Mouse (Mus musculus) cerebellum, postnatal 25 days (tissue): ENCODE results near the gene Mast4.
A peak's percentile ranks its signal among the peaks of the same experiment; 100 is the strongest.

Experiments
- DNase-seq, 2 experiments: peaks; one replicate each; pipeline ENCODE4 v3.0.0; 2021; ENCODE audit warnings: mixed read lengths in 2 of 2

Gene Mast4

DNA sequence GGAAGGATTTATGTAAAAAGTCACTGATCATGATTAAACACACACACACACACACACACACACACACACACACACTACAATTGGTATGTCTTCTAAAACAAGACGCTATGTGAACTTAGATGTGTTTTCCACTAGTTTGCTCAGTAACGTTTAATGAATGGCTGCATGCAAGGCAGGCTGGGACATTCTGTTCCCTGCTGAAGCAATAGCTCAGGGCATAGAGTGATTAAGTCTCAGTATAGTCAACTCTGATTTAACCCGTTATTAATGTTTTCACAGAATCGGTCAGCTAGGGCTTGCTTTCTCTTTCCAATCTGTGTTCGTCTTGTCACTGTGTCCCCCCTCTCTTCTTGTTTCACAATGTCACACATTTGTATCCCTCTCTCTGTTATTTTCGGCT is 558.8 kb downstream of the Mast4 start:
- DNase-seq: no peak

DNA sequence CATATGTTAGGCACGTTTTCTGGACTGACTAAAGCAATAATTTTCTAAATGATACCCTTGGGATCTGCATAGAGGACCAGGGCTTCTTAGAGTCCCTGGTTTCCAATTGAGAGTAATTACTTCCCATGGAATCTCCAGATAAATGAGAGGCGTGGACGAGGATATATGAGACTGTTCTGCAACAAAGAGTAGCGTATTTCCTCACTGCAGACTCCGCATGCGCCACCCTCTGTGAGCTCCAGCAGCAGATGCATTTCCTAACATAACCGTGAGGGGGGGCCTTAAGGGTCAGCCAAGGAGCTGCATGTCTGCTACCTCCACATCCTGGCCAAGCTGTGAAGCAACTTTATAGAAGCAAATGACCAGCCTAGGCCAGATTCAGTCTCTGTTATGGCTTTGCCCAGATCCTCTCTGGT is 559.5 kb downstream of the Mast4 start:
- DNase-seq: no peak

DNA sequence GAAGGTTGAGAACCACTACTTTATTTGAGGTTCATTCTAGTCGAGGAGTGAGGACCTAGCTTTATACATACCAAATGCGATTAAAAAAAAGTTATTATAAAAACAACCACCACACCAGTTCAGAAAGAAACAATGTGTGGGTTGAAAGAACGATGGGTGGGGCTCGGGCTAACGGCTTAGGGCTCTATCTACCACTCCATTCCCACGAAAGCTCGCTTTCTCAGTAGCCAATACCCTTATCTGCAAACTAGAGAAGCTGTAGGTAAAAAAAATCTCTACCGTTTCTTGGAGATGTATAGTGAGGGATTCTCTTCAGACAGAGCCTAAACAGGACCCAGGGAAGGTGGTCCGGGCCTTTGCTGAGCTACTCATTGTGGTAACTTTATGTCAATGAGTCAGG is 561.1 kb downstream of the Mast4 start:
- no peak for DNase-seq

DNA sequence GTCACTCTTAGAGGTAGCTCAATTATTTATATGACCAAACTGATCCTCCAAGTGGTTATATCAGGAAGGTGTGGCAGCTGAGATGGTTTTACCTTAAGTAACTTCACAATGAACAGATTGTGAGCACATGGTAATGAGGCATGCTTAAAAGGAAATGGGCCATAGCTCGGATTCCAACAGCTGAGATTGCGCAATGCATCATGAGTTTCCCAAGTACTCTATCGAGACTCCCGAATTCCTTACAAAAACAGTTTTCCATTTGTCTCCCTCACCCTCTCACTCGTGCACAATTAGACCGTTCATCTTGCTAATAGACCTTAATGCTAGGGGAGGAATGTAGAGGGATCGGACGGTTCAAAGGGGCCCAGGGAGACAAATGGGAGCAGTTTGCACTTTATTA is 564.1 kb downstream of the Mast4 start:
- DNase-seq: no peak

DNA sequence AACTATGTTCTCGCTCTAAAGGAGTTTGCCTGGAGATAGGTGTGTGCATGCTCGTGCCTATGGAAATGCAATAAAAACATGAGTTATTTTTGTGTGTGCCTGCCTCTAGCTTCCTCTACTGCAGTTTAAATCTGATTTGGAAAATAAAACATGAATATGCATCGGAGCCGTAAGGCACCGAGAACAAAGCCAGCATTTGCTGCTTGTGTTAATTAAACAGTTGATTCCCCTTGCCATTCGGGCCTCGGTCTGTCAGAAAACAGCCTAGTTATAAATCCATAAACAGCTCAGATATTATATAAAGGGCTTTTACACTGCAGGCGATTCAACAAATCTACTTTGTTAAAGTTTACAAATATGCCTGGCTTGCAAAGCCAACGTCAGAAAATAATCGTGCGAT is 565.8 kb downstream of the Mast4 start:
- DNase-seq: no peak

DNA sequence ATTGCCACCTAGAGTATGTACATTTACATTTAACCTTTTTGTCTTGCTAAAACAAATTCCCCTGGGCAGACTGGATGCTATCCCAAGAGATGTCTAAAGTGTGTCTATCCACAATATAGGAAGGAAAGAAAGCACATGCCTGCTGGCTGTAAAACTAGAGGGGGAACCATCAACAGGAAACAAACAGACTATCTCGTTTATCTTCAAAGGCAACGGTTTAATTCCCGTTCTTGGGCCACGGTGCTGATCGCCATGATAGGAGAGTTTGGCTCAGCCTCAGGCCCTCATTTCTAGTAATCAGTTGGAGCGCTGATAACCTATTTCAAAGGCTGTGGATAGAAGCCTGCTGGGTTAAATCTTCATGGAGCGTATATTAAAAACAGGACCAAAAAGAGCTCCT is 567.2 kb downstream of the Mast4 start:
- DNase-seq: no peak

DNA sequence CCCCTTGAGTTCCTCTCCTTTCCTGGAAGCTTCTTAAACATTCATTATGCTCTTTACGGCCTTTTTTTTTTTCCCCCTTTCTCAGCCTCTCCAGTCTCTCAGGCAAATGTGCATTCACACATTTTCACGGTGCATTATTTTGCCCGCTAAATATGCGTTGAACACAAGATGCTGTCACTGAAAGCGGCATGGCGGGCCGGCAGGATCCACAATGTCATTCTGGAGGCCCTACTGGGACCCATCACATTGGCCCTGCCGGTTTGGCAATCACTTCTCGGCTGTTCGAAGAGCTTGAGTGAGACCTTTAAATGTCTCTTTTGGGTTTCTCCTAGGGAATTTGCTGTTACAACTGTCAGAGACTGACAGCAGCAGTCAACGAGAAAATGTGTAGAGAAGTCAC is 569.1 kb downstream of the Mast4 start:
- no peak for DNase-seq

DNA sequence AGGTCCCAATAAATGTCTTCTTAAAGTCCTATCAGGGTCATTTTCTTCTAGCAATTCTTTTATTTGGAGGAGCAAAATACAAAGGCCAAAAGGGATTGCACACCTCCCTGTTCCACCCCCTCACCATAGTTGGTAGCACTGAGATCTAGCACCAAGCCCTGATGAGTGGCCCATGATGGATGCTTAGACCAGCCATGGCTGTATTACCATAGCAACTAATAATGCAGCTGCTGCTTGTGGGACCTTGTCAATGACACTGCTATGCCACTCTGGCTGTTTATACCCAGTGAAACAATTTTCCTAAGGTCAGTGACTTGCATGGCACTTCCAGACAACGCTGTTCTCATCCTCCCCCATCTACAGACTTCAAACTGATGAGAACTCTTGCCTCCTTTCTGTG is 570.1 kb downstream of the Mast4 start:
- no peak for DNase-seq

DNA sequence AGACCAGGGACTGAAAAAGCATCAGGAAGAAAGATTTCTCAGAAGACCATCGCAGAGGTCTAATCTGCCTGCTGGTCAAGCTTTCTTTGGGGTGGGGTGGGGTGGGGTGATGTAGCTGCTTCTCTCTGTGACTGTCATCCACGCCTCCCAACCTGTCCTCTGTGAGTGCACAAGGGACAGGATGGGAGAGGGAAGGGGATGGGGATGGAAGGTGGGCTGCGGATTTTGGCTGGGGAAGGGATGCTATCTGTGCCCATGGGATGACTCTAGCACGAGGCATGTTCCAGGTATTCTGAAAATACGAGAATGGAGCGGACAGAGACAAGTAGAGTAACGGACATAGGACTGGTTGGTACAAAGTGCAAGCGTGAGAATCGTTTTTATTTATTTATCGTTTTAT is 572.1 kb downstream of the Mast4 start:
- no peak for DNase-seq

DNA sequence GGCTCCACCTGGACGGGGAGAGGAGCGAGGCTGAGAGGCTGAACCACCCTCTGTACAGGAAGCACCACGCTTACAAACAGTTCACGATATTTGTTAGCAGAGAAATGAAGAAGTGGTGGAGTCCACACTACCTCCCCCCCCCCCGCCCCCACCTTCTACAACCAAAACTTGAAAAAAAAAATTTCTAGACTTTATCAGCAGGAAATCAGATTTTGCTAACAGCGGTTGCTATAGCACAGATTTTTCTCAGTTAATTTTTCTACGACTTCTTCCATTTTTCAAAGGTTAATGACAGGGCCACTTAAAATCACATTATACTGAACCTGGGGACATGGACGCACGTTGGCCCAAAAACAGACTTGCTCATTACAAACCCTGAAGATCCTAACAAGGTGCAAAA is 572.9 kb downstream of the Mast4 start:
- no peak for DNase-seq

DNA sequence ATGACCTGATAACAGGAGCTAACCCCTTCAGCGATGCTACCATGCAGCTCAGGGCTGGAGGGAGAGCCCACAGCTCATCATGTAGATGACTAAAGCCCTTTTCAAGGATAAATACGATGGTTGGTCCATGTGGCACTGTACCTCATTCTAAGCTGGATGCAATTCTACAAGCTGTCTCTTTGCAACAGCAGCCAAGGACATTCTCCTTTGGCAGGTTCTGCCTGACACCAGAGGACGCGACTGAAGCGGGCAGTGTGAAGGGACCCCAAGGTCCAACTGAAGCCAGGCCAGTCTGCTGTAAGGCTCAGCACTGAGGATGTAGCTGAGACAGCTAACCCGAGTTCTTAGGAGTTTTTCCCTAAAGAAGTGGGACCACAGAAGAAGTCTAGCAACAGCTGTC is 576.3 kb downstream of the Mast4 start:
- no peak for DNase-seq

DNA sequence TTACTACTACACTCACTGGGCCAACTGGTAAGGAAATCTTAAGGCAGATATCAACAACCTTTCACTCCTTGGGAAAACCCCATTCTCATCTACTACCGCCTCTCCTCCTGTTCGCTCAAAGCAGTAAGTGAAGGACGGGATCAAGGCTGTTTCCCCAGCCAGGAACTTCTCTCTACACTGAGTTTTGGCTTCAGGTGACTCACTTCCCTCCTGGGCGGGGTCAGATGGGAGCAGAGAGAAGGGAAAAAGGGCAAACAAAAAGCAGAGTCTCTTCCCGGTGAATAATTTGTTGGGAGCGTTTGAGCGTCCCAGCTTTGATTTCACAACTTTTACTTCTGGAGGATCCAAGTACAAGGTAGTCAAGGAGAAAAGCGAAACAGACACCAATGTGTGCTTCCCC is 578.2 kb downstream of the Mast4 start:
- DNase-seq: no peak

DNA sequence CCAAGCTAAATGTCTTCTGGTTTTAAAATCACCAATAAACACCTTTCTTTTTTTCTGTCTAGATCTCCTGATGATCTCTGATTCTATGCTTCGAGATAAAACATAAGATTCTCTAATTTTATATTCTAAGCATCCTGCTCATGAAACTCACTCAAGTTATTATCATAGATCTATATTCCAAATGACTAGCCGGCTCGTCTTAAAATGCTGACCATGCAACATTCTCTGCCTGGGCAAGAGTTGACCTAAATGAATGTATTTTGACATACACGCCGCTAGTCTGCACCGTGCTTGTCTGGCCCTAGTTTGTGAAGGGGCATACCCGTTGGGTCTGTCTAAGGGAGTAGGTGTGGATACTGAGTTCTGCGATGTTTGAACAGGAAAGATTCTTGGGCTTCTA is 579.2 kb downstream of the Mast4 start:
- DNase-seq: no peak

DNA sequence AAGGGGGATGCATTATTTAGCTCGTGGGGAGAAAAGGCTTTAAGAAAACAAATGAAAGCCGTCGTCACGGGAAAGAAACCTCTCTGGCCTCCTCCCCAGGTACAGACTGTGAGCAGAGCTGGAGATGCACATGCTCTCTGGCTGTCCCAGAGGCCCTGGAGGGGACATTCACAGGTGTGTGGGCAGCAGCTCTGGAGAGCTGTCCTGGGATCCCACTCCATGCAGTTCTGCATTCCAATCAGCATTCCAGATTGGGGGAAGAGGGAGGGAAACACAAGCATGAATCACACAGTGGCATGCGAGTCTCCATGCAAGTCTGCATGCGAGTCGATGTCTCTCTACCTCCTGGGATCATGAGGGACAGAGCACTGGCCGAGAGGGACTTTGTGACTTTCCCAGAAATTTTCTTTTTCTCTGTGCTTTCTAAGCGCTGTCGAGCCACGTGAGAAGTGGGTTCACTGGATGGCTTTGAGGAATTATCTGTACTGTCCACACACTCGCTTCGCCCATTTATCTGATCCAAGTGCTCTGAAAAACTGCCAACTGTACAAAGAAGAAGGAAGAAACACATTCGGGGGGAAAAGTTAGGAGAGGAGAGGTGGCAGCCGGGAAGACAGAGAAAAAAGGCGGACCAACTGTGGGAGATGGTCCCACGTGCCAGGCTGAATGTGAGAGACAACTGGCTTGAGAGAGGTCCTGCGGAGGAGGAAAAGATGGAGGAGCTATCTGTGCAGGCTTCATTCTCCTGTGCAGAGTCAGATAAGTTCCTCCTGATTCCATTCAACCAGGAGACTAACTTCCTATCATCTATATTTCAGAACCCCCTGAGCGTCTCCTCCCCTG is 580.4 kb downstream of the Mast4 start:
- DNase-seq: no peak

DNA sequence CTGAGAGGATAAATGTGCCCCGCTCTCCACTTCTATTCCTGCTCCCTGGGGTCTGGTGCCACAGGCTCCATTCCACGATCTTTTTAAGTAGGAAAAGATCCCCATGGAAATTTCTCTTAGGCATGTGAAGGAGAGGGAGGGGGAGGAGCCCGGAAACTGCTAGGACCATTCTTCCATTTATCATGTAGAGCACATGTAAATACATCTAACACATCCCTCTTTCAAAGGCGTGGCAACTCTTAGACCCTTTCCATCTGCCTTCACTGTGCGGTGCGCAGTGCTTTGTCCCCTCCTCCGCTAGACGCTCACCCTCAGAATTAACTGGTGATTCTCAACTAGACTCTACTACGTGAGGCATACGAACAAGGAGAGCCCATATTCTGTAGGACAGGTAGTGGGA is 584.4 kb downstream of the Mast4 start:
- no peak for DNase-seq

DNA sequence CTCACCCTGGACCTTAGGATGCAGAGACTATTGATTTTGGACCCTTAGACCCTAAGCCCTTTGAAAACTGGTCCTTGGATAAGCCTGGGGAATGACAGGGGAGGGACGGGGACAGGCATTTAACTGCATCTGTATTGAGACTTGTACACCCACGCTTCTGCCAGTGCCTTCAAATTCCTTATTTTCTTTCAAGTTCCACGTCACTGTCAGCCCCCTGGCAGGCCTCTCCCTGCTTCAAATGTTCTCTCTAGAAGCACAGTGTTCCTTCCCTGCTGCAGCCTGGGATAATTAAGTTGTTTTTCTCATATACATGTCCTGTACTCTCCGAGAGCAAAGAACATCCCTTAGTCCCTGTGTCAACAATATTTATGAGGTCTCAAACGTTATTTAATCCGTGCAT is 585.1 kb downstream of the Mast4 start:
- no peak for DNase-seq

DNA sequence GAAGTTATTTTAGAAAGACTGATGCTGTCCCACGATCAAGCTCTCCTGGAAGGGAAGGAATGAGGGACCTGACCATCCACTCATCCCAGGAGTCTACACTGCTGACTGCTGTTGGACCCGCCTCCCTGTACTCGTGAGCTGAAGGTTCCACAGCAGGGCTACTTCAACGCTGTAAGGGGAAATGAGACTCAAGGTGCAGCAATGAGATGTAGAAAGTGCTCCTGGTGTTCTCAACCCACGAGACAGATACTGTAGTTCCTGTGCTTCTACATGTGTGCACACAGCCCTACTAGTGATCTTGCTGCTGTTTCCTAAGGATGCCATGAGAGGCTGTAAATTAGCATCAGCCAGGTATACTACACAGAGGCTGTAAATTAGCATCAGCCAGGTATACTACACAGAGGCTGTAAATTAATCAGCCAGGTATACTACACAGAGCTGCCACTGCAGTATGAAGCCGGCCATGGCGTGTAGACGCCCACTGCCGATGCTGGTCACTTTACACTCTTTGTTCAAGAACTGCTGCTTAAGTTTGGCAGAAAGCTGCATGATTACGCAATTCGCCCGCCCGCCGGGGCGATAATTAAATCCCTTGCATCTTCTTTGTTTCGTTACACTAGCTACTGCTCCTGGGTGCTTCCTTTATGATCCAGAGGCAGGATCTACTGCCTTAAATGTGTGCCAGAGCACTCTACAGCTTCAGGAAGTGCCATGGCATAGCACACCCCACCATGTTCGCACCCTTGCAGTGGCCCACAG is 587.3 kb downstream of the Mast4 start:
- no peak for DNase-seq

DNA sequence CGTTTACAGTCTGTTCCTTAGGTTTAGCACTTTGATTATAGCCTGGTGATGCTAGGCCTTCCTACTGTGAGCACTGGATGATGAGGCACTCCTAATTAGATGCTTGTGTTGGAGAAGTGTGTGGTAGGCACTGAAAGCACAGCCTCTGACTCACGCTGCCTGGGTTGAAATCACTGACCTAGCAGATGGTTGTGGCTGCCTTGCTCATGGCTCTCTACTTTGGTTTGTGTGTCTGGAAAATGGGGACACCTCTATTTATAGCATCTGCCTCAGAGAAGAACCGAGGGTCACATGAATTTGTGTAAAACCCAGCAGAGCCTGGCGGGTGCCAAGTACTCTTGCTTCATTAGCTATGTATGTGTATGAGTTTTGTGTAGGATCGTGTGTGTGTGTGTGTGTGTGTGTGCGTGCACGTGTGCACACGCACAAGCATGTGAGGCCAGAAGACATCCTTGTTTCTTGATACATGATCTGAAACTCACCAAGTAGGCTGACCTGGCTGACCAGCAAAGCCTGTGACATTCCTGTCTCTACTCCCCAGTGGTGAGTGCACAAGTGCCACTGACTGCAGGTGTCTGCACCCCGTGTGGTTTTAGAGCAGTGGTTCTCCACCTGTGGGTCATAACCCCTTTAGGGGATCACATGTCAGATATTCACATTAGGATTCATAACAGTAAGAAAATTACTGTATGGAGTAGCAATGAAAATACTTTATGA is 588.5 kb downstream of the Mast4 start:
- no peak for DNase-seq

DNA sequence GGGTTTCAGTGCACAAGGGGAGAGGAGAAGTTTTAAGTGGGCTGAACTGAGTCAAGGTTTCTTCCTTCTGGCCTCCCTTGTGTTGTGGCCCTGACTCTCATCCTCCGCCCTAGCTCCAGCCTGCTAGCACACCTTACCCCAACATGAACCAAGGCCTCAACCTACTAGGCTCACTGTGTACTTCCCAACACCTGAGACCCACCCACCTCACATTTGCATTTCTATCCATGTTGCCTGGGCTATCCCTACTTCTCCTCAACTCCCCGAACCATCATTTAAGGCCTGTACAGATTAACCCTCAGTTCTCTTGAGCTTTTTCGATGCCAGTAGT is 589.1 kb downstream of the Mast4 start:
- no peak for DNase-seq

DNA sequence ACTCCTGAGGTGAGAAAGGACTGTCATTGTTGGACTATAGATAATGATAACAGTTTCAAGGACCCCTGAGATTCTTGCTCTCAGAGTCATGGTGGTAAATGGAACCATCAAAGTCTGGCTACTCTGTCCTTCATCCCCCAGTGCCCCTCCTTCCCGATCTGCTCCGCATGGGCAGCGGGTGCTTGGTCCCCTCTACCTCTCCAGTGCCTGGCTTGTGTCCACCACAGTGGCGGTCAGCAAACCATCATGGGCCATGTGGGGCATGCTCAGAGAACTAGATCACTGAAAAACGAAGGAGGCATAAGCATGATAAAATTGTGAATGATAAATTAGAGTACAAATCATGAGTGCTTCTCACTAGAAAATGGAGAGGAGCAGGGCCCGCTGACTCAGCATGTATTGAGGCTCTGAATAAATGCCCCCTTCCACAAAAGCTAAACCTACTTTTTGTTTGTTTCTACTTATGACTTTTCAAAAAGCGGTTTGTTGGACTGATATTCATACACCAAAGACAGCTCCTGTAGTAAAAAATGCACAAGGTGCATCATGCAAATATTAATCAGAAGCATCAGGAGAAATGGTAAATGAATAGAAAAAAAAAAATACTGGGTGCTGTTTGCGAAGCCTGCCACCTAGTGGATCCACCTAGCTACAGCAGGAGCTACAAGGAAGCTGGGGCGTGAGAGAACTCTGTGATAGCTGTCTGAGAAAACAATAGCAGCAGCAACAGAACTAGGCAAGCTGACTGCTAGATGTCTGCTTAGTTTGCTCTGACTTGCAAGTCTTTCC is 589.6 kb downstream of the Mast4 start:
- DNase-seq: peak; percentile 51 to 67

DNA sequence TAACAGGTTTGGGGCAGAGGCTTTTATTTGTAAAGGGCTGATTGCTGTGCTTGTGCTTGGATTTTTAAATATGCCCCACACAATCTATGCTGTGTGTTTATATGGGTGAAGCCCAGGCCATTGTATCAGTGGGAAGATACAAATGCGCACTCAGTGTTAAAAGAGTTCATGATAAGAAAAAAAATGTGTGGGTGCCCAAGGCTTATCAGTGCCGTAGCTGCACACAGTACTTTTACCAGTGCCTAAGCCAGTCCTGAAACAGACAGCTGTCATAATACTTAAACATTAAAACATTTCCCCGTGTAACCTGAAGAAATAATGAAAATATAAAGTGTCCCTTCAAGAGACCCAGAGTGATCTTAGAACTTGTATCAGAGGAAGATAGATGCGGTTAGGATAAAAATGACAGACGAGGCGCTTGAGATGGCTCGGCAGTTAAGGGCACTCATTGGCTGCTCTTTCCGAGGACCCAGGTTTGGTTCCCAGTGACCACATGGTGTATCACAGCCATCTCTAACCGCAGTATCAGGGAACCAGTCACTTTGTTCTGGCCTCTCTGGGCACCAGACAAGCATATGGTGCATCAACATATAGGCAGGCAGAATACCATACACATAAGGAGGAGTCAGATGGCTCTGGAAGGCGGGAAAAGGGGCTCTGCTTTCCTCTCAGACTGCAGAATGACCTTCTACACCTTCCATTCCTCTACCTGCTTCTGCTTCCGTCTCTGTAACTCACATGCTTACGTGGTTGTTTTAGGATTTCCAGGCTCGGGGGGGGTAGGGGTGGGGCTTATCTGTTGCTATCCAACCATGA is 594.4 kb downstream of the Mast4 start:
- DNase-seq: no peak

DNA sequence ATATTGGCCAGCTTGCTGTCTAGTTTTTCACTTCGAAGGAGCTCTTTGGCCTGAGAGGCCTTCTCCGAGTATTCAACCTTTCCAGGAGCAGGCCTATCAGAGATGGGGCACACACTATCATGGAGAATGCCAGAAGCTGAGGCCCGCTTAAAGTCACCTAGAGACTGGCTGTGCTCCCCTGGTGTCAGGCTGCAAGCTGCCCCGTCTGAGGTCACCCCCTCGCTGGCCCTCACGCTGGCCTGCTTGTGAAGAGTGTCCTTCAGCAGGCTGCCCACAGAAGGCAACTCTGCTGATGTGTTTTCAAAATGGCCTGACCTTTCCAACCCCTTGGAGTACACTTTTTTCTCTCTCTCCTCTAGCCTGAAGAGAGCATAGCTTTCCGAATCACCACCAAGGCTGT is 596.5 kb downstream of the Mast4 start:
- DNase-seq: no peak
